Mouse (Mus musculus): ENCODE measurements around the gene Ubl7. TPM values are rescaled to one million over a fixed set of nuclear protein-coding genes. Genes with fewer than 3 reads are reported as not detected.

The Ubl7 gene
- polyA plus RNA-seq, 1 experiment from 2014 or later, result 91.4 TPM

DNA sequence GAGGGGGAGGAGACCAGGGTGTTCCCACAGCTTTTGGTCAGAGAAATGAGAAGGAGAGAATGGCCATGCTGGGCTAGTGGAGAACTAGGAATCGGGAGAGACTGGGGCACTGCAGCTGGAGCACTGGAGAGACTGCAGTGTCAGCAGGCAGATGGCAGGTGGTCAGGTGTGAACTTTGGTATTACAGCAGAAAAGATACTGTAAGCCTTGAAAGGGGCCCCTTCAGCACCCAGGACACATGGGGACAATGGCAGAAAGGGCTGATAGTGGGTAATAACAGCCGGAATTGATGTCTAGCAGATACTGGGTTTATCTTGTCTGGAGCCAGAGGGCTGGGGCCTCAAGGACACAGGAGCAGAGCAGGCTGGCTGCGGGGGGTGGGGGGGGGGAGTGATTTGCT lies 68.1 kb downstream of the Ubl7 start:
- H3K9me3 ChIP-seq (ENCODE audit: control insufficient read depth, low read length), result no peaks in the 10 kb centered on the region
- H3K36me3 ChIP-seq (ENCODE audit: control insufficient read depth, insufficient read depth, low read length), result no peaks in the 10 kb centered on the region
- no peak for DNase-seq (ENCODE audit: low spot score)
- WGBS, result 31% methylated on average over 3 of the region's 3 CpGs
- no peak overlapping the region for H3K27ac ChIP-seq (ENCODE audit: low read depth)
- no peaks in the 10 kb centered on the region for H3K27me3 ChIP-seq (replicated peaks; ENCODE audit: control insufficient read depth, insufficient read depth, low read length)
- H3K4me1 ChIP-seq (replicated peaks; ENCODE audit: control insufficient read depth, insufficient read depth, low read length), result no peaks in the 10 kb centered on the region
- H3K4me2 ChIP-seq (ENCODE audit: low read length), result no peak overlapping the region
- ATAC-seq (replicated peaks; ENCODE audit: low FRiP score, low TSS enrichment, low read depth), result no peak
- H3K4me3 ChIP-seq (ENCODE audit: low read depth, low read length), result no peak overlapping the region
- no peak overlapping the region for H3K9ac ChIP-seq (ENCODE audit: low read length)

Other genes with a start within 250 kb of the Ubl7 start
- gene Cyp1a2, start 227.3 kb upstream of the Ubl7 start, polyA plus RNA-seq (2014; fragmentation: Nextera tagmentation; extraction: Ambion mirVana), result not detected in 2 replicates
- gene Cyp1a1, start 223.1 kb upstream of the Ubl7 start, polyA plus RNA-seq (2014; fragmentation: Nextera tagmentation; extraction: Ambion mirVana), result not detected in 2 replicates
- 25.1 and 25.7 TPM in 2 replicates for gene Edc3, start 202.4 kb upstream of the Ubl7 start, polyA plus RNA-seq (2014; fragmentation: Nextera tagmentation; extraction: Ambion mirVana)
- 64.2 and 69.6 TPM in 2 replicates for gene Clk3, start 145.1 kb upstream of the Ubl7 start, polyA plus RNA-seq (2014; fragmentation: Nextera tagmentation; extraction: Ambion mirVana)
- gene Arid3b, start 74.2 kb upstream of the Ubl7 start, polyA plus RNA-seq (2014; fragmentation: Nextera tagmentation; extraction: Ambion mirVana), result 7.3 and 8.4 TPM in 2 replicates
- gene Sema7a, start 29.1 kb downstream of the Ubl7 start, polyA plus RNA-seq (2014; fragmentation: Nextera tagmentation; extraction: Ambion mirVana), result 0.34 and 0.38 TPM in 2 replicates
- gene Cyp11a1, start 95.4 kb downstream of the Ubl7 start, polyA plus RNA-seq (2014; fragmentation: Nextera tagmentation; extraction: Ambion mirVana), result 3.0 and 4.3 TPM in 2 replicates
- gene Stra6, start 152.8 kb downstream of the Ubl7 start, polyA plus RNA-seq (2014; fragmentation: Nextera tagmentation; extraction: Ambion mirVana), result 8.6 and 9.5 TPM in 2 replicates
- gene Ccdc33, start 207.8 kb downstream of the Ubl7 start, polyA plus RNA-seq (2014; fragmentation: Nextera tagmentation; extraction: Ambion mirVana), result 0.11 and 0.27 TPM in 2 replicates

Data from intestine, embryonic 14.5 days (tissue).